Mouse (Mus musculus) thymus, postnatal 14 days (tissue): Measurements from ENCODE around the gene Slc16a6.
A peak's percentile ranks its signal among the peaks of the same experiment; 100 is the strongest.
"Not testable (repeated sequence)": the region's sequence is repeated elsewhere in the genome, so short reads cannot be mapped to it uniquely, and the experiment has no call there.

Source experiments
- DNase-seq: peaks from one replicate; pipeline ENCODE4 v3.0.0; 2021

The Slc16a6 gene

DNA sequence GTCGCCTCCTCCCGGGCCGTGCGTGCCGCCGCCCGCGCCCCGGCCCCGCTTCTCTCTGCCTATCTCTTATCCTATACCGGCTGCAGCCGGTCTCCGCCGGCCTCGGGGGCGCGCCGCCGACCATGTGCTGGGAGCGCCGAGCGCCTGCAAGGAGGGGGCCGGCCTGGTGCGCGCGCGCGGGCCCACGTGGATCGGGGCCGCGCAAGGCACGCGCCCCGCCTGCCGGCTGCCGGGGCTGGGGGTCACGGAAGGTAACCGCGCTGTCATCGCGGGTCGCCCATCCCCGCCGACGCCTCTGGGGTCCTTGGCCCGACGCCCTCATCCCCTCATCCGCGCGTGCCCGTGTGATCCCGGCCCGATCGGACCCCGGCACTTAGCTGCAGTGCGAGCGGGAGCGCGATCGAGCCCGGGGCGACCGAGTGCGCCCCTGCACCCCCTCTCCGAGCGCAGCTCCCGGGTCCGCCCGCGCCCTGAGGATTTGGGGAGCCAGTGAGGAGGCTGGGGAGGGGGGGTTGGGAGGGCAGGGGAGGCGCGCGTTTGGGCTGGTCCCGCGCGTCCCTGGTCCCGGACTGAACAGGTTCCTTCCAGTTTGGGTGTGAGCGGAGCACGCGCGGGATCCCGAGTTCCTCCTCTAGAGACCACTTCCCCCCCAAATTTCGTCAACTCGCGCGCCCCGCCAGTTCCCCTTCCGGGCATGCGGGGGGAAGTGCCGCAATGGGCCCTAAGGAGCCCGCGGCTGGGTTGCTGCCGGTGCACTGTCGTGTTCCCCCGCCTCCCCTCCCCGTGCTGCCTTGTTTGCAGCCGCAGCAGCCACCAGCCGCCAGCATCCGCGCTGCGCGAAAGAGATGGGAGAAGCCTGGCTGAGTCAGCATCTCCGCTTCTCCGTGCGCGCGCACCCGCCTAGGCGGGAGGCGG is at the start of gene Slc16a6, which contains the start of gene Arsg:
Gene Slc16a6, minus strand, starts transcription at position 428 of the 915 bp plus-strand sequence.
Gene Arsg, plus strand, starts transcription at position 204 of the 915 bp plus-strand sequence.
- DNase-seq: peak; percentile 96

DNA sequence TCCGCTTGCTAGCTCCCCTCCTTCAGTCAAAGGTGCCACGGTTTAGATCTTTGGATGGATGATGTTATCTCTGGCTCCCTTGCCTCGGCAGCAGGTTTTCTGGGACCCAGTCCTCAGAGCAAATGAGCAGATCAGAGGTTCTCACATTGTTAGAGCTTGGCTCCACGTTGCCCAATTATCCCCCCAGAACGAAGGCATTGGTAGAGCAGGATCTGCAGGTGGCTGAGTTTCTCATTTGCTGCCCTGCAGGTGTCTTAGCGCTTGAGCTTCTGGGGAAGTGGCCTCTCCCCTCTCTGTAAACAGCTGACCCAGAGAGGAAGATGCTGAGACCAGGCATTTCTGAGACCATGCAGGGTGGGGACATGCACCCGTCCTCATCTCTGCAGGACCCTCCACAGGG is 47.6 kb upstream of the Slc16a6 start:
- no peak for DNase-seq

DNA sequence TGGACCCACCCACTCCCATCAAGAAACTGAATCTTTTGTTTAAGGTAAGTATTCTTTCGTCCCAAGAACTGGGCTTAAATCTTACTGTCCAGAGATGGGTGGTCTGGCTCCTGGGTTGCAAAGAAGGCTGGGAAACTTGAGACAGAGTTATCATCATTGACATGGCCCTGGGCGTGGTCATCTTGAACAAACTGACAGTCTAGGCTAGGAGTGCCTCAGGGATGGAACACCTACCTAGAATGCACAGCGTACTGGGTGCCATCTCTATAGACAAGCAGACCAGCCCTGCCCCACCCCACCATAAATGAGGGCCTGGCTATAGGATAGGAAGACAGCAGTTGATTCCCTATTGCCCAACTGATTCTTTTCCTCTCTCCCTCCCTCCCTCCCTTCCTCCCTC is 44.4 kb upstream of the Slc16a6 start:
- no peak for DNase-seq

DNA sequence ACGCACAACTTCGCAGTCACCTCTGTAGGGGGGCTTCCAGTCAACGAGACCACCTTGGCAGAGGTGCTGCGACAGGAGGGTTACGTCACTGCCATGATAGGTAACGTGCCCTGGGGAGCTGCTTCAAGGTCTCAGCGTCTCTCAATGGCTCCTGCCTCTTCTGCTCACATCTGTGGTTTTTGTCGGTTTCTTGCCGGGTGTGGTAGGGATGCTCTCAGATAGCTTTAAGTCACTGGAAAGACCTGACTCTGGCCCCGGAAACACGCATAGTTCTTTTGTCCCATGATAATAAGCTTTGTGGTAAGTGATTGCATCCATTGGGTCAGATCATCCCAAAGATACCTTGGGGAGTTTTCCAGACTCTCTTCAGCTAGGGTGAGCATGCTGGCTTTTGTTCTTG is 43.9 kb upstream of the Slc16a6 start:
- DNase-seq: no peak

DNA sequence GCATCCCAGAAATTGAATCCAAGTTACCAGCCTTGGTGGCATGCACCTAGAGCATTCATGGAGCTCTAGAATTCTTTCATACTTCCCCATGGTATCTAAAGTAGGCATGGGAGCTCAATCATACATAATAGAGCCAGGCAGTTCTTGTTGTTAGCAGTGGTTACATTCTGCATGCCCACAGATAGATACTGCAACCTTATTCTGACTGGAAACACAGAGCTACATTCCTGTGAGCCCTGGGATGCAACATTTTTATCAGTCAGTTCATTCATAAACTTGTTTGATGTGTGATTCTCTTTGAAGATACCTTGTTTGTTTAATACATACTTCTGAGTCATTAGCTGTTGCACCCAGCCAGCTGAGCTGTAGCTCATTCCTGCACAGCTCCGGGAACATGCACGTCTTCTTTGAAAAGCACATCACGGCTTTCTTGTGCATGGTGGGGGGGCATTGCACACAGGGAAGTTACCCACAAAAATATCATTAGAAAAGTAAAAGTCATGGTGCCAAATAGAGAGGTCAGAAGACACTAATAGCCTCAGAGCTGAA is 40.7 kb upstream of the Slc16a6 start:
- no peak for DNase-seq

DNA sequence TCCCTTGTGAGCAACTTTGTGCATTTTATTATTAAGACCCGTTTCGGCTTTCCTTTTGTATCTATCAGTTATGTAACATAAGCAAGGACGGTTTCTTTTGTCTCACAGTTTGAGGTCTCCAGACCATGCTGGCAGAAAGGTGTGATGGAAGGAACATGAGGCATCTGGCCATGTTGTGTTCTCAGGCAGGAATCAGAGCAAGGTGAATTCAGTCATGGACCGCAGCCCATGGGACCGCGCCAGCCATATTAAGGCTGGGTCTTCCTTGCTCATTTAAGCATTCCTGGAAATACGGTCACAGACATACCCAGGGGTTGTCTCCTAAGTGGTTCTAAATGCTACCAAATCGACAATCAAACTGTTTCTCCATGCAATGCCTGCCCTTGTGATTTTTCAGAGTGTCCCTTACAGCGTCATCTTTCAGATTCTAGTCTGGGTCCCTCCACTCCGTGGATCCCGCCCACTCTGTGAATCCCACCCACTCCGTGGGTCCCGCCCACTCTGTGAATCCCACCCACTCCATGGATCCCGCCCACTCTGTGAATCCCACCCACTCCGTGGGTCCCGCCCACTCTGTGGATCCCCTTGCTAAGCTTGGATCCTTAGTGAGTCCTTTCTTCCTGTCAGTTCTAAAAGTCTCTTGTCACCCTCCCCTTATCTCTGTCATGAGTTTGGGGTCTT is 39.7 kb upstream of the Slc16a6 start:
- no peak for DNase-seq

DNA sequence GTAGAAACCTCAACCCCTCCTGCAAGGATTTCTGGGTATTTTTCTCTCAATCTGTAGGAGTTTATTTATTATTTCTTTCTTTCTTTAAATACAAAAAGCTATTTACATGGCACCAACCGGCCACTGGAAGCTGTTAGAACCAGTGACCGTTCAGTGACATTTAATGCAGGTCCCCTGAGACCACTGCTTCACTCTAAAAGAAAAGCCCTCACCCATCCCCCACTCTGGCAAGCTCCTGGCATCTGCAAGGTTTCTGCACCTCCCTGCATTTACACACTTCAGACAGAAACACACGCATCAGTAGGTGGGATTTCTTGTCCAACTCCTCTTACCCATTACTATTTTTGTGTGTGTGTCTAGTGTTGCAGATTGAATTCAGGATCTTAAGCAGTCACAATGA is 33.7 kb upstream of the Slc16a6 start:
- no peak for DNase-seq

DNA sequence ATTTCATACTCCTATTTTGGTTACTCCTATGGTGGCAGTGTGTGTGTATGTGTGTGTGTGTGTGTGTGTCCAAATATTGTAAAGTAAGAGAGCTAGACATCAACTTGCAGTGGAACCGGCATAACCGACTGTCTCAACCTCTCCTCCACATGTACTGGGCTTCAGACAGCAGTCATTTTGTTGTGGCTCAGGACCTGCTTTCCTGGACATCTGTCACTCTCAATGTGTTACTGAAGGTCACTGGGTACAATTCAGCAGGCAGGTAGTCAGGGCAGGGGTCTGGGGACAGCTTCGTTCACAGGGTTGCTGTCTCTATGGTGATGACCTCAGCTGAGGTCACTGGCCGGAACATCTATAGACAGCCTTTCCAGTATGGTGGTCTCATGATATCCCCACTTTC is 32.4 kb upstream of the Slc16a6 start:
- no peak for DNase-seq

DNA sequence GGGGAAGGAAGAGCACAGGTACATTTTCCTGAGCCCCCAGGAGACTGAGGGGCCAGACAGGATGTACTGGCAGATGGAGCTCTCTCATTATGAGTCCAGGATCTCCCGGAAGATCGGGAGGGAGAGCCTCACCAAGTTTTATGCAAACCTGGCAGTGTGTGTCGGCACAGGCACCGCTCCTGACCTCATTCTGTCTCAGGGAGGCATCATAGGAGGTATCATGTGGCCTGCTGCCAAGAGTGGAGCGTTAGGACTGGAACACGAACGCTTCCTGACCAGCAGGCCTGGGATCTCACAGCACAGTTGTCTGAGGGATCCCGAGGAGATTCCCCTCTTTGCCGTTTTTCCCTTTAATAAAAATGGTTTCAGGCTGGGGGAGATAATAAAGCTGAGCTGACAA is 31.6 kb upstream of the Slc16a6 start:
- no peak for DNase-seq

DNA sequence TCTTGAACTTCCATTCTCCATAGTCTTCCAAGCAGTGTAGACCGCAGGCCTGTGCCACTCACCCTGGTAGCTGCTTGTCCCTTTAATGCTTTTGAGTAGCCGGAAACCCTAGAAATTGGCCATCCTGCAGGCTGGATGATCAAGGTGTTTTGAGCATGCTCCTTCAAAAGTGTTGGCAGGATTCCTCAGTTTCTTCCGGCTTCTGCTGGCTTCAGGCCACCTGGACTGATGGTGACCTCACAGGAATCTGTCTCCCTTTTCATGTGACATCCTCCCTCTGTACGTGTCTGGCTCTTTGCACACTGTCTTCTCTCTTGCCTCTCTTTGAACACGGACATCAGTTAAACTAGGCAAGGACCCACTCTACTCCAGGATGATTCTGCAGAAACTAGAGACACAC is 26.8 kb upstream of the Slc16a6 start:
- DNase-seq: no peak

DNA sequence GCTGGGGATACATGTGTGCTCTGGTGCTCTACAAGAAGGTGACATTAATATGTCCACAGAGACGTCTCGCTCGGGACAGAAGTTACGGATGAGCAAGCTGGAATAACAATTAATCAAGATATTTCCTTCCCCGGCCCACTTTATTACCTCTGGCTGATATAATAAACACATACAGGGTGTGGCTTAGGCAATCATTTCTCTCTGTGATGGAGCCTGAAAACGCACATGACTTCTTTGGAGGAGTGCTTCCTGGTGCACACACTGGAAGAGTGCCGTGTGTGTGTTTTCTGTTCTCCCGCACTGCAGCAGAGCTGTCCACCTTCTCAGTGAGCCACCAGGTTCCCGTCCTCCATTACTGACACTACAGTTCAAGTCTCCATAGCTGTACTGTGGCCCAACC is 24.6 kb upstream of the Slc16a6 start:
- DNase-seq: no peak

DNA sequence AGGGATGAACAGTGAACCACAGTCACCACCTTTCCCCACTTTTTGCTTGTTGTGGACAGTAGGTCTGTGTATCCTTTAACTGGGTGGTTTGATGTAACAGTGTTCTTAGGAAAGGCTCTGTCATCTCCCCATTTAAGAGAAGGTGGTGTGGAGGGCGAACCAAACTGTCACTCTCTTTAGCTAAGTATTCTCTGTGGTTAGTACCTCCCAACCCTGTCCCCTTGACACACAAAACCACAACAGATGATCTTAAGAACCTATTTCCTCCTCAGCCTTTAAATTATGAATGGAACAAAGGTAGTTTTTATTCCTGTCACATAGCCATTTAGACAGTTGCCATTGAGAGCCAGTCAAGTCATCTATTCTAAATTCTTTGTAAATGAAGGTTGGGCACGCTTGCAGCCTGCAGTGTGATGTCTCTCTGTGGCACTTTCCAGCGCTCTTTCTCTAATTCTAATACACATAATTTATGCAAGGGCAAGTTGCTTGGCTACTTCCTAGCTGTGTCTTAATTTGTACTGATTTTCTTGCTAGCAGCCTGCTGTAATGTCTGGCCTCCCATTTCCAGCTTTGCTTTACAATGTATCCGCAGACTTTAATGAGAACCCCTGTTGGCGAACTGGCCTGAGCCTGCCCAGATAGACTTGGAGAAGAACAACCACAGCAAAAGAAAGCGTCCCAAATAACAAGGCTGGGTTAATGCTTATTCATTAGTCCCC is 23.8 kb upstream of the Slc16a6 start:
- DNase-seq: no peak

DNA sequence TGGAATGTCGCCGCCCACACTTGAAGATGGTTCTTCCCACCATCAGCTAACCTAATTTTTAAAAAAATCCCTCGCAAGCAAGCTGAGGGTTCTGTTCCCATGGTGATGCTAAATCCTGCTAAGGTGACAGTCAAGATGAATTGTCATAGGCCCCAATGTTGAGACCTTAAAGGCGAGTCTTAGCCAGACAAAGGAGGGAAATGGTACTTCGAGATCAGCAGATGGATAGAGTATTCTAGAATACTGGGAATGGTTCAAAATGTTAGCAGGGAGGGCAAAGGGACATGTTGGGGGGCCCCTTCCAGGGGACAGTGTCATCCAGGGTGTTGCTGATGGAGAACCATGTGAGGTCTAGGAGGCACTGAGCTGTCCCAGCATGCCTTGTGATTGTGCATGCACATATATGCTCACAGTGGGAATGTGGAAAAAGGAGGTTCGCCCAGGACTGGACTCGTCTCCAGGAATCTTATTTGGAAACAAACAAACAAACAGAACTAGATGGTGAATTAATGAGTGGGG is 23.1 kb upstream of the Slc16a6 start:
- no peak for DNase-seq

DNA sequence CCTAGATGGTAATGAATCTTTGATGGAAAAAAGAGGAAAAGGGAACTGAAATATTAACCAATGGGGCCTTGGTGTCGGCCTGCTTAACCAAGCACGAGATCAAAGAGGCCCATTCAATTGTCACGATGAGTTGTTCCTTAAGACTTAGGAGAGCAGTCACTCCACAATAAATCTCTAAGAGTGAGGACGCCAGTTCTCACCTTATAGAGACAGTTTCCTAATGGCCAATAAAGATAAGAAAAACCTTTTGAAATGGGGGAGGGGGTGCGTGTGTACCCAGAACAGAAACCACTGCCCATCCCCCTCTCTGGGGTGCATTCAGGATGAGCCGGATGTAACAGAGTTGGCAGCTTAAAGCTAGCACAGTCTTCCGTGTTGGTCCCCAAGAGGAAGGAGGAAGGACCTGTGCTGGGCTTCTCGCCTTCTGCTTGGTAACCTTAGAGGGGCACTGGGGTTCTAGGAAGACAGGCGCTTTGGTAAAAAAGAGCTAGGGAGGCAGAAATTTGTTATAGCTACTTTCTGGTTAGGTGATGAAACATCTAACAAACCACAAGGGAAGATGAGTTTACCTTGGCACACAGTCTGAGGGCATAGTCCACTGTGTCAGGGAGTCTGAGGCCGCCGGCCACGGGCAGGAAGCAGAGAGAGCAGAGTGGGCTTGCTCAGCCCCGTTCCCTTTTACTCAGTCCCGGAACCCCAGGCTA is 22.5 kb upstream of the Slc16a6 start:
- DNase-seq: peak; percentile 75

DNA sequence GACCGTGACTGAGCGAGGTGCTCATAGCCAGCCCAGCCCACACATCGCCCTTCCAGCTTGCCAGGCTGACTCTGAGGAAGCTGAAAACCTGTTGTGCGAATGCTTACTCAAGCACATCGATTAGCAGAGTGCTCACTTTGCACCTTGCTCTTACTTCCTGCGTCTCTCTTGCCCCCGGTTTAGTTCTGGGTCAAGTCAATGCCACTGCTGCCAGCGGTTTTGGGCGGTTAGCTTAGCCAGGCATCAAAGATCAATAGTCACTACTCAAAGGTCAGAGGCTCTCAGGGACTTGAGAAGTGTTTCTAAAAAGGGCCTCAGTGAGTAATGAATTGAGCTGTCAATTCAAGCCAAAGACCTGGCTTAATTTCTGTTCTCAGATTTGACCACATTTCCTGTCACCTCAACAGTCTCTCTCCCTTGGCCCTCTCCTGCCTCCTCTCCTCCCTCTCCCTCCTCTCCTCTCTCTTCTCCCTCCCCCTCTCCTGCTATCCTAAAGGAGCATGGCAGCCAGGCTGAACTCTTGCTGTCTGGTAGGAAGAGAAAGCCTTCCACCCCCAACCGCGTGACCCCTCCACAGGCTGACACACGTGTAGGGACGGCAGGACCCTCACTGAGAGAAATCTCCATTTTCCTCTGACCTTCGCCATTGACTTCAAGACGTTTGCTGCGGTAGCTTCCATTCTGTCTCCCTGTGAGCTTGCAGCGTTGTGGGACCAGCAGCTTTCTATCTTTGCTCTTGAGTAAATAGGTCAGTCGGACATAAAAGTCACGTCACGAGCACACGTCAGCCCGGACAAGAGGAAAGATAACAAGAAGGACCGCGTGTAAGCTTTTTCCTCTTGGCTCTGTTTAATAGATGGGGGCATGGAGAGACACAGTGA is 21.7 kb upstream of the Slc16a6 start:
- no peak for DNase-seq

DNA sequence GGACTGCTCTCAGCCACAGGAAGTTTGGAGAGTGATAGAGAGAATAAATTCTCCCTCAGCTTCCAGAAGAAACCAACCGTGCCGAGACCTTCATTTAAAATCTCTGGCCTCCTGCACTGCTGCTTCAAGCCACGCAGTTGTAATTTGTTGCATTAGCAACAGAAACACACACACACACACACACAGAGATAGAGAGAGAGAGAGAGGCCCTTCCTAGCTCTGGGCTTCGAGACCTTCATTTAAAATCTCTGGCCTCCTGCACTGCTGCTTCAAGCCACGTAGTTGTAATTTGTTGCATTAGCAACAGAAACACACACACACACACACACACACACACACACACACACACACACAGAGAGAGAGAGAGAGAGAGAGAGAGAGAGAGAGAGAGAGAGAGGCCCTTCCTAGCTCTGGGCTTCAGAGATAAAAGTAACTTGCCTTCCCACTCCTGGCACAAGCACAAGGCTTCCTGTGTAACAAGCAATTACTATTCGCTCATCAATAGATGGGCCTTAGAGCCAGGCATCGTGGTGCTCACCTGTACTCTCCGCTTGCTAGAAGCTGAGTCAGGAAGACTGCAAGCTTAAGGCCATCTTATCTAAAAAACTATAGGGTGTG is 19.6 kb upstream of the Slc16a6 start:
- not testable (repeated sequence) for DNase-seq

DNA sequence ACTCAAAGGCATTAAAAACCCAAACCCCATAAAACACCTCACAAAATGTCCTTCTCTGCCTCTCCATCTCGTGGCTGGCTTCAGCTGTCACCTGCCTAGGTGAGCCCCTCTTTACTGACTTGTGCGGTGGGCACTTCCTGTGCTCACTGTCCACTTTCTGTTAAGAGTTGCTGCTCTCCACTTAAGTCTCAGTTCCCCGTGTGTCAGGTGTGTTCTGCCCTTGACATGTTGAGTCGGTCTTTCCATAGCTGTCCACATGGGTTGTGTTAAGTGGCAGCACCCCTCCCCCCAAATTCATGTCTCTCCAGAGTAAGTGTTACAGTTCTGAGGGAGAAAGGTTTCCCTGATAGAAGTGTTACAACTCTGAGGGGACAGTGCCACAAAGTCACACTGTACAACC is 18.4 kb upstream of the Slc16a6 start:
- DNase-seq: no peak

DNA sequence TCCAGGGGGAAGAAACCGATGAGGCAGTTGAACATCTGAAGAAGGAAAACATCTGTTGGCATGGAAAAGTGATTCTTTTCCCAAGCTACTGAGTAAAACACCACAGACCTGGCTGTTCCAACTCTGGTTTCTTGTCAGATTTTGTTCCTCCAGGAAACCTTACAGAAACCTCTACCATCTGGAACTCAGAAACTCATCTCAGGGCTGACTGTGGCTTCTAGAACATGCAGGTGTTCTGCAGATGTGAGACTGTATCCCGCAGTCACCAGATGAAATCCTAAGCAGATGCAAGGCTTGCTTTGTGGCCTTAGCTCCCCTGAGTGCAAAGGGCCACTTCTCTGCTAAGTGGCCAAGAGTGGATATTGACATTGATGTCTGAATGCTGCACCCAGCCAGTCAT is 16.4 kb upstream of the Slc16a6 start:
- DNase-seq: no peak

DNA sequence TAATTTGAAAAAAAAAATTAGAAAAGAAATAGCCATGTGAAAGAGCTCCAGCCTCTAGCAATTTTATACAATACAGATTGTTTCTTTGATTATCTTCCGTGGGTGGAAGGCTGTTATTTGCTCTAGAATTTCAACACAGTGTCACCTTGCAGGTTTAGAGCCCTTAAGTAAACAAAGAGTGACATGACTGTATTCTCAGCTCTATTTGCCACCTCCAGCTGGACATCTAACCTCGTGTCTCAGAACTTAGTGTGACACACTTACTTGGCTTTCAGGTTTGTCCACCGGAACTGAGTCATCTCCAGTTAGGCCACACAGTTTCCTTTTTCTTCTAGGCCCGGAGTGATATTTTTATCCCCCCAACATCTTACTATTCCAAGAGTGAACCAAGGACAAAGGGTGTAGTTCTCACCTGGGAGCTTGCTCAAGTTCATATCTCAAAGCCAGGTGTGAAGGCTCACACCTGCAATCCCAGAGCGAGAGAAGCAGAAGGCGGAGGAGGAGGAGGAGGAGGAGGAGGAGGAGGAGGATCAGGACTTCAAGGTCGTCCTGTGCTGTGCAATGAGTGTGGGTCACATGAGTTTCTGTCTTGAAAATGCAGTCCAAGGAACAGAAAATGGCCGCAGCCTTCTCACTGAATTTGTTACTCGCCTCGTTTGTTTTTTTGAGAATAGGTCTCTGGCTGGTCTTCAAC is 14.7 kb upstream of the Slc16a6 start:
- DNase-seq: no peak

DNA sequence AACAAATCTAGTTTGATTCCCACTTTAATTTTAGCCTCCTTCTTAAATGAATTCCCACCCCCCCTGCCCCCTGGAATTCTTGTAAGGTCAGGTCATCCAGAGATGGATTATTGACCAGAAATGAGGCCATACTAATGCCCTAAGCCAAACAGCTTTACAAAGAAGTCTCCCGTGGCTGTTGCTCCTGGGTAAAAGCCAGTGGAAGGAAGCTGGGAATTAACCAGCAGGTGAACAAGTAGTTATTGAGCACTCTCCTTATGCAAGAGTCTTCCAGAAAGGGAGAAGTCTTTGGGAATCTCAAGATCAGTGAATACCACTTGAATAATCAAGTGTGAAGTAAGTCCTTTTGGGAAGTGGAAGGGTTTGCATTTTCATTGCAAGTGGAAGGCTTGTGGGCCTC is 13.7 kb upstream of the Slc16a6 start:
- DNase-seq: no peak
